Mouse (Mus musculus) embryonic facial prominence, embryonic 12.5 days (tissue): ENCODE measurements around the gene Rnf181. TPM values are rescaled to one million over a fixed set of nuclear protein-coding genes. Genes with fewer than 3 reads are reported as not detected.
A peak's percentile ranks its signal among the peaks of the same experiment; 100 is the strongest.

Source experiments
- ATAC-seq: fragments of 200-750 bp; cut with Nextera tagmentation; 2 replicates; pipeline ENCODE4 v1.8.0; 2017; ENCODE audit not compliant: insufficient number of reproducible peaks, insufficient read depth, low FRiP score, low TSS enrichment
- H3K27ac ChIP-seq: fragments of 300-500 bp; sonication (generic); 2 replicates; pipeline ENCODE4 v1.5.1; 2016; ENCODE audit warnings: mild to moderate bottlenecking
- H3K27me3 ChIP-seq: fragments of 300-500 bp; sonication (generic); 2 replicates; pipeline ENCODE4 v1.6.1; 2016; ENCODE audit warnings: mild to moderate bottlenecking, moderate library complexity
- H3K36me3 ChIP-seq: fragments of 300-500 bp; sonication (generic); 2 replicates; pipeline ENCODE4 v1.6.1; 2016; ENCODE audit warnings: mild to moderate bottlenecking
- H3K4me1 ChIP-seq: fragments of 300-500 bp; sonication (generic); 2 replicates; pipeline ENCODE4 v1.6.1; 2016
- H3K4me2 ChIP-seq: fragments of 300-500 bp; sonication (generic); replicated peaks from 2 replicates; pipeline ENCODE4 v1.6.1; 2016; ENCODE audit warnings: mild to moderate bottlenecking, moderate library complexity
- H3K4me3 ChIP-seq: fragments of 300-500 bp; sonication (generic); 2 replicates; pipeline ENCODE4 v1.5.1; 2016; ENCODE audit warnings: mild to moderate bottlenecking
- H3K9ac ChIP-seq: fragments of 300-500 bp; sonication (generic); 2 replicates; pipeline ENCODE4 v1.6.1; 2016; ENCODE audit warnings: mild to moderate bottlenecking, moderate library complexity
- H3K9me3 ChIP-seq: fragments of 300-500 bp; sonication (generic); 2 replicates; pipeline ENCODE4 v1.6.1; 2016; ENCODE audit warnings: mild to moderate bottlenecking, moderate library complexity
- WGBS: fragments of 180-500 bp; shearing (Covaris S2); methylation state at CpG from one replicate; pipeline ENCODE4 v1.1.7; 2016; 5-methylcytosine and 5-hydroxymethylcytosine counted together
- polyA plus RNA-seq: library from polyadenylated mRNA; unstranded; fragments of >200 nt; fragmentation: Nextera tagmentation; extraction: Ambion mirVana; gene quantifications from 2 replicates; pipeline ENCODE4 v1.2.1, GENCODE M21; 2016

Gene Rnf181
- polyA plus RNA-seq, 1 experiment from 2014 or later = 88.0 TPM

DNA sequence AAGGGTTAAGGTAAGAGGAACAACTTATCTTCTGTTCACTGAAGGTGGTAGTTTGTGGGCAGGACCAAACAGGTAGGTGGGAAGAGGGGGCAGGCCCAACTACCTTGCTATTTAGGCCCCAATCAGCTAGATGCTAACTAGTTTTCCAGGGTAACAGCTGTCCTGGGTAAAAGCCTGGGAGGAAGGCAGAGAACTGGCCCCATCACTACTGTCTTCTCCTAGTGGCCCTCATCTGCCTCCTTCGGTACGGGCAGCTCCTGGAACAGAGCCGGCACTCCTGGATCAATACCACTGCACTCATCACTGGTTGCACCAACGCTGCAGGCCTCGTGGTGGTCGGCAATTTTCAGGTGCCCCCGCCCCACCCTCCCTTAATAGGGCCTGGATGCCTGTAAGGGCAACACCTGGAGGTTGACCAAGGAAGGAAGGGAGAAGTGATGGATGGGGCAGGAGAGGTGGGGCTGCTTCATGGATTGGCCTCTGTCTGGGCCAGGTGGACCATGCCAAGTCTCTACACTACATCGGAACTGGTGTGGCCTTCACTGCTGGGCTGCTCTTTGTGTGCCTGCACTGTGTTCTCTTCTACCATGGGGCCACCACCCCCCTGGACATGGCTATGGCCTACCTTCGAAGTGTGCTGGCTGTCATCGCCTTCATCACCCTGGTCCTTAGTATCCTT lies 8.5 kb downstream of the Rnf181 start:
- Histone ChIP-seq H3K4me1 (peaks cover 29% of the 10 kb centered on the region), H3K9ac (no peak overlapping the region), H3K4me3 (no peak overlapping the region), H3K27ac (no peak overlapping the region), H3K27me3 (no peaks in the 10 kb centered on the region), H3K36me3 (peaks cover 27% of the 10 kb centered on the region), H3K9me3 (no peaks in the 10 kb centered on the region), H3K4me2 (no peak overlapping the region)
- WGBS = 90% methylated on average over 10 of the region's 10 CpGs
- no peak for ATAC-seq

DNA sequence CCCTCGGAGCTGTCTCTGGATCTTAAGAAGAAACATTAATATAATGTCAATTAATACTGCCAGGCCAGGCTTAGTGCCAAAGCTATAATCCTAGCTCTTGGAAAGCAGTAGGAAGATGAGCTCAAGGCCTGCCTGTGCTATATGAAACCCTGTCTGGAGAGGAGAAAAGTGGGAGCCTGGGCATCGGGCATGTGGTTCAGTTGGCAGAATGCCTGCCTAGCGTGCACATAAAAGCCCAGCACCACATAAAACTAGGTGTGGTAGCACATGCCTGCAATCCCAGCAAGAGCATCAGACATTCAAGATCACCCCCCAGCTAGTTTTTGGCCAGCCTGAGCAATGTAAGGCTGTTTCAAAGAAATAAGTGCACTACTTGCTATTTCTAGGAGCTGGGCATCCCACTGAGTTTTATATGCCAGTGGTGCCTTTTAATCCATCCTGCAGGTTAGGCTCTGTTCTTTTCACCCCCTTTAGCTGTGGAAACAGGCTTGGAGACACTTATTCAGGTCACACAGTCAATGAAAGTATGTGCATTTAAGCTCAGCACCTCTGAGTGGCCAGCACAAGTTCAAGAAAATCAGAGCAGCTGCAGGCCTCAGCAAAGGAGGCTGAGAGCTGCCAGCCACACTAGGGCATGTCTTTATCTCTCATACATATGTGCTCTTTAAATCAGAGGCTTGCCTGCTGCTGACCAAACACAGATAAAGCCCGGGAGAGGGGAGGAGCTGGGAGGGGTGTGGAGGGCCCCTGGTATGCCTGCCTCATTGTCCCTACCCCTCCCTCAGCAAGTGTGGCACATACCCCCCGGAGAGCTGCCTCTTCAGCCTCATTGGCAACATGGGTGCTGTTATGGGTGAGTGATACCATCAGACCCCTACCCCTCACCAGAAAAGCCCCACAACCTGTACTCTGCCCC lies 9.3 kb downstream of the Rnf181 start:
- no peak for ATAC-seq
- Histone ChIP-seq H3K4me2 (no peak overlapping the region), H3K27me3 (no peaks in the 10 kb centered on the region), H3K9ac (0 out of 2 replicates have a peak overlapping the region, but pooled peaks have one; percentile 0), H3K4me1 (peaks cover 37% of the 10 kb centered on the region), H3K9me3 (no peaks in the 10 kb centered on the region), H3K4me3 (no peak overlapping the region), H3K27ac (no peak overlapping the region), H3K36me3 (peaks cover 27% of the 10 kb centered on the region)
- WGBS = 87% methylated on average over 5 of the region's 5 CpGs

DNA sequence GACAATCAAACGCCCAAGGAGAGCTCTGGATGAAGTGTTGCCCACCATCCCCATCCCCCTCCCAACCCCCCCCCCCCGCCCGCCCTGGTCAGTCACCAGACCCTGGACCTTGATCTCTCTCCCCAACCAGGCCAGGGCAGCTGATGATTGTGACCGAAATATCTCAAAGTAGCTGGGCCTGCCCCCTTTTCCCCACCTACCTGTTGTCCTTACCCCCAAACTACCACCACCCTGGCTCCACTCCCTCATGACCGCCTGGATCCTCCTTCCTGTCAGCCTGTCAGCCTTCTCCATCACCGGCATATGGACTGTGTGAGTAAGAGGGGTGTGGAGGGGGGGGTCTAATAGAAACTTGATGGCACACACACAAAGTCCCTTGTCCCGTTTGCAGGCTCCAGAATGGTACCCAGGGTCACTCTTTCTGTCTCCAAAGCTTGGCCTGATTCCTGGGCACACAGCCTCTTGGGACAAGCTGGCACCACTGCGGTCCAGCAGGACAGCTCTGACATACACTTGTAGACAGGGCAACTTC lies 10.7 kb downstream of the Rnf181 start:
- no peaks in the 10 kb centered on the region for H3K27me3 ChIP-seq
- H3K4me1 ChIP-seq = peaks cover 39% of the 10 kb centered on the region; the same call in 1 of the 2 replicates
- peaks cover 27% of the 10 kb centered on the region for H3K36me3 ChIP-seq
- H3K9me3 ChIP-seq = no peaks in the 10 kb centered on the region
- ATAC-seq = no peak; the same call in 1 of the 2 replicates
- no peak overlapping the region for H3K27ac ChIP-seq
- H3K4me3 ChIP-seq = peak overlapping the region; percentile 54
- 35% methylated on average over 7 of the region's 8 CpGs for WGBS
- H3K9ac ChIP-seq = peak overlapping the region; percentile 60
- peak overlapping the region; percentile 92 for H3K4me2 ChIP-seq

DNA sequence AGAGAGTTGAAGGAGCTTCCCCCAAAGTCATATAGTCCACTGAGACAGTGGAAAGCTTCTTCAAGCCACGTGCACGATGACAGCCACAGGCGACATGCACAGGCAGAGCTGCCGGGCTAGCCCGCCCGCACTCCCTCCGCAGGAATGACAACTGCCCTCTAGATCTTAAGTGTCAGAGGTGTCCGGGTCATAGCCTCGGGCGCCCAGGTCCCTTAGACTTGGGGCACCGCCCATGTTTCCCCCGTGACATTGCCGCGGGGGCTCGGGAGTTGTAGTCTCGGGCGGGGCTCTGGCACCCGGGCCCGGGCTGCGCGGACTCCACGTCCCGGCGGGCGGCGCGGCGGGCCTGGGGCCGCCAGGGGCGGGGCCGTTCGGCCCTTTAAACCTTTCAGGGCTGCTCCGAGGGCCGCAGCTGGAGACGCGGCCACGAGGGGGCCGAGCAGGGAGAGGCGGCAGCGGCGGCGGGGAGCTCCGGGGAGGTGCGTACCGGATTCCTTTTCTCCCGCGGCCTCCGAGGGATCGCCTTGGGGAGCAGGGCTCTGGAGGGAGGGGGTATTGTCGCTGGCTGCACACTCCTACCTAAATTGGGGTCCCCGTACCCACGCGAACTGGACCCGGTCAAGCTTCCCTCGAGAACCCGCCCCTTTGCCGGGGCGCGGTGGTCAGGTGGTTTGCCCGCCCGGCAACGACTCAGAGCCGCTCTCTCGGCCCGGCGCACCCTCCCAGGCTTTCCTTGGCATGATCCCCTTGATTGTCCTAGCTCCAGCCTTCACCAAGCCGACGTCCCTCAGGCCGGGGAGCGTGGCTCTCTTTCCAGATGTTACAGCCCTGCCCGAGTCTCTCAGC lies 11.5 kb downstream of the Rnf181 start, which contains the start of gene Tmem150a:
Gene Tmem150a (plus strand): TSS at position 382 of the 846 bp plus-strand sequence.
- ATAC-seq = peak; percentile 73
- peaks cover 30% of the 10 kb centered on the region for H3K36me3 ChIP-seq
- peak within 1 kb of the TSS; percentile 92 for H3K4me2 ChIP-seq
- WGBS = under 1% methylated on average over 71 of the region's 71 CpGs
- peak within 1 kb of the TSS; percentile 54 for H3K4me3 ChIP-seq
- H3K4me1 ChIP-seq = peaks cover 37% of the 10 kb centered on the region; the same call in 1 of the 2 replicates
- H3K9ac ChIP-seq = peak within 1 kb of the TSS; percentile 60
- no peaks in the 10 kb centered on the region for H3K27me3 ChIP-seq
- no peaks in the 10 kb centered on the region for H3K9me3 ChIP-seq
- H3K27ac ChIP-seq = 0 out of 2 replicates have a peak within 1 kb of the TSS, but pooled peaks have one; percentile 18

- H3K9ac ChIP-seq = no peak overlapping the region
- ATAC-seq = no peak
- H3K36me3 ChIP-seq = peaks cover 31% of the 10 kb centered on the region
- H3K4me3 ChIP-seq = no peak overlapping the region
- H3K9me3 ChIP-seq = no peaks in the 10 kb centered on the region
- no peak overlapping the region for H3K27ac ChIP-seq
- peaks cover 37% of the 10 kb centered on the region; the same call in 1 of the 2 replicates for H3K4me1 ChIP-seq
- no peak overlapping the region for H3K4me2 ChIP-seq
- WGBS = 57% methylated on average over 1 of the region's 1 CpGs
- no peaks in the 10 kb centered on the region for H3K27me3 ChIP-seq
These were observed 12.7 kb downstream of the Rnf181 start for GRCm38 (mm10) chr6:72354025-72354424.

DNA sequence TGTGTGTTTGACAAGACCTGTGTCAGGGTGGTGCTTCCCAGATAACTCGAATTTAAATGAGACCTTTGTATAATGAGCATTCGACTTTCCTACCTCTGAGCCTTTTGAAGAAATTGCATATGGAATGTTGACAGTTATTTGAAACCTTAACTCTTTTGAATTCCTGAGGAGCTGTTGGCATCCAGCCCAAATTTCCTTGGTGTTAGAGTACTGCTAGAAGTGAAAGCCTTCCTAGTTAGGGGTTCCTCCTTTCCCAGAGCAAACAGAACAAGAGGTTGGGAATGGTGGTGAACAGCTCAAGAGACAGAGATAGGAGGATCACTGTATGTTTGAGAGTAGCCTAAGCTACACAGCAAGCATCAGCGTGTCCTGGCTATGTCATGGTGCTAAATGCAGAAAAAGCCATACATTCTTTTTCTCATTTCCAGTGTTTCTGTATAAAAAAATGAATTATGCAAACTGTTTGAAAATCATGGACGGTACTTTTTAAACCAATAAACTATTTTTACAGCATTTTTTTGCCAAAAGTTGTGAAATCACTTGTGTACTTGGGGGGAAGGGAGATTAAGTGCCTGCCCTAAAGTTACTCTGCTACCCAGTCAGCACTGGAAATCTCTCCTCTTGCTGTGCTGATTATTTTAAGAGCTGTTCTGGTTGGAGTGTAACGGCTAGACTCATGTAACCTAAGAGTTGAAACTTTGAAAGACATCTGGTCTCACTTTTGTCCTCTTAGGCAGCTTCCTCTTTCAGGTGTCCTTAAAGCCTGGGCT lies 13.9 kb downstream of the Rnf181 start:
- H3K9ac ChIP-seq = no peak overlapping the region
- ATAC-seq = no peak
- no peak overlapping the region for H3K4me2 ChIP-seq
- peaks cover 44% of the 10 kb centered on the region for H3K4me1 ChIP-seq
- H3K27ac ChIP-seq = 0 out of 2 replicates have a peak overlapping the region, but pooled peaks have one; percentile 32
- WGBS = 46% methylated on average over 5 of the region's 5 CpGs
- no peaks in the 10 kb centered on the region for H3K9me3 ChIP-seq
- H3K27me3 ChIP-seq = no peaks in the 10 kb centered on the region
- H3K4me3 ChIP-seq = no peak overlapping the region
- H3K36me3 ChIP-seq = peaks cover 21% of the 10 kb centered on the region

DNA sequence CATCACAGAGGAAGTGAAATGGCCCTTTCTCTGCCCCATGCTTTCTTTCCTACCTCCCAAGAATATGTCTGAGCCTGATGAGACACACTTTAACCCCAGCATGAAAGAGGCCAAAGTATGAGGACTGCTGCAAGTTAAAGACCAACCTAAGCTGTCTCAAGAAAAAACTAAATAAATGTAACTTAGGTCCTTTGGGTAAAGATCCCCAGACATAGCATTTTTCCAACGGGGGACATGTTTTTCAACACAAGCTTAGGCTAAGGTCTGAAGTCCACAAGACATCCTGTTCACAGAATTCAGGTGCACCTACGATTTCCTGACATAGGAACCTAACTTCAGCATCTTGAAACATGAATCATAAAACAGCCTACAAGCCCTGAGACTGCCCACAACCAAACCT lies 16.5 kb downstream of the Rnf181 start:
- H3K27ac ChIP-seq = no peak overlapping the region
- ATAC-seq = no peak
- 94% methylated on average over 2 of the region's 2 CpGs for WGBS
- no peaks in the 10 kb centered on the region for H3K27me3 ChIP-seq
- no peak overlapping the region for H3K9ac ChIP-seq
- peaks cover 16% of the 10 kb centered on the region for H3K36me3 ChIP-seq
- H3K4me2 ChIP-seq = no peak overlapping the region
- no peaks in the 10 kb centered on the region for H3K9me3 ChIP-seq
- H3K4me1 ChIP-seq = peaks cover 39% of the 10 kb centered on the region
- H3K4me3 ChIP-seq = no peak overlapping the region

DNA sequence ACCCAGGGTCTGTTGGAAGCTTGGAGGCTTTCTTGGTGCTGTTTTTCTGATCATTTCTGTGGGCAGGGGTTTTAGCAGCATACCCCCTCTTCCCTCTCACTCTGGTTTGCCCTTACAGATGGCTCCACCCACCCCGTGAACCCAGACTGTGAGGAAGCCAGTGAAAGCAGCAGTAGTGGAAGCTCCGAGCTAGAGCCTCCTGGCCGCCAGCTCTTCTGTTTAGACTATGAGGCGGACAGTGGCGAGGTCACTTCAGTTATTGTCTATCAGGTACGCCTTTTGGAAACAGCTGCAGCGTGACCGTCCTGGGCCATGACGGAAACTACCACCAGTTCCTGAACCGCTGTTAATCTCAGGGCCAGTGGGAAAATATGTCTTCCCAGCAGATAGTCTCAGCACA lies 18.3 kb downstream of the Rnf181 start:
- WGBS = 89% methylated on average over 10 of the region's 10 CpGs
- Histone ChIP-seq H3K4me2 (peak overlapping the region; percentile 78), H3K27ac (no peak overlapping the region), H3K36me3 (peaks cover 16% of the 10 kb centered on the region), H3K9me3 (no peaks in the 10 kb centered on the region), H3K4me1 (peaks cover 40% of the 10 kb centered on the region), H3K9ac (no peak overlapping the region), H3K4me3 (peak overlapping the region; percentile 68; the same call in 1 of the 2 replicates), H3K27me3 (no peaks in the 10 kb centered on the region)
- no peak for ATAC-seq

GRCm38 (mm10) chr6:72347166-72347941 lies 19.4 kb downstream of the Rnf181 start, which contains the start of gene 0610030E20Rik:
0610030E20Rik (plus strand) TSS chr6:72347317.
- peak within 1 kb of the TSS; percentile 78 for H3K4me2 ChIP-seq
- ATAC-seq = peak; percentile 39
- peak within 1 kb of the TSS; percentile 94 for H3K9ac ChIP-seq
- no peaks in the 10 kb centered on the region for H3K9me3 ChIP-seq
- peaks cover 16% of the 10 kb centered on the region for H3K36me3 ChIP-seq
- H3K27me3 ChIP-seq = no peaks in the 10 kb centered on the region
- H3K4me1 ChIP-seq = peaks cover 29% of the 10 kb centered on the region
- peak within 1 kb of the TSS; percentile 92 for H3K27ac ChIP-seq
- peak within 1 kb of the TSS; percentile 68 for H3K4me3 ChIP-seq
- WGBS = under 1% methylated on average over 72 of the region's 72 CpGs

GRCm38 (mm10) chr6:72346261-72346660 lies 20.5 kb downstream of the Rnf181 start:
- H3K27ac ChIP-seq = no peak overlapping the region
- H3K4me3 ChIP-seq = no peak overlapping the region
- H3K4me1 ChIP-seq = peaks cover 21% of the 10 kb centered on the region
- peaks cover 16% of the 10 kb centered on the region for H3K36me3 ChIP-seq
- no peaks in the 10 kb centered on the region for H3K27me3 ChIP-seq
- no peak for ATAC-seq
- WGBS = 77% methylated on average over 4 of the region's 4 CpGs
- H3K9me3 ChIP-seq = no peaks in the 10 kb centered on the region
- no peak overlapping the region for H3K9ac ChIP-seq
- H3K4me2 ChIP-seq = peak overlapping the region; percentile 78; the same call in 1 of the 2 replicates
